Comparison of ENCODE assay signal across 32 mouse cellular contexts in genomic region chr10:125072401-125072800, GRCm38 (mm10).
"Had no signal": no experiment of that assay in that cellular context is flagged by ENCODE, and none has a peak within 500 bp of the region (broad histone marks: within the 10 kb centered on the region; RNA-seq: fewer than 3 reads in every experiment).

No protein-coding gene starts in this region.

- ATAC-seq: liver, embryonic 12.5 days; liver, postnatal 0 days; lung, postnatal 0 days; midbrain, embryonic 13.5 days; midbrain, embryonic 15.5 days; midbrain, embryonic 16.5 days had no signal

- H3K9me3 ChIP-seq: limb, embryonic 10.5 days; limb, embryonic 12.5 days; limb, embryonic 13.5 days; limb, embryonic 15.5 days; lung, embryonic 15.5 days; midbrain, embryonic 10.5 days; midbrain, embryonic 12.5 days; midbrain, embryonic 13.5 days; midbrain, embryonic 15.5 days; neural tube, embryonic 12.5 days had no signal

- H3K9ac ChIP-seq: limb, embryonic 12.5 days; limb, embryonic 13.5 days; limb, embryonic 15.5 days; liver, embryonic 12.5 days; liver, embryonic 13.5 days; liver, embryonic 14.5 days; liver, embryonic 15.5 days; liver, postnatal 0 days; lung, embryonic 14.5 days; lung, embryonic 15.5 days; midbrain, embryonic 12.5 days; midbrain, embryonic 13.5 days; midbrain, embryonic 15.5 days; neural tube, embryonic 12.5 days had no signal

- H3K4me2 ChIP-seq: limb, embryonic 12.5 days; limb, embryonic 13.5 days; limb, embryonic 15.5 days; liver, embryonic 11.5 days; liver, embryonic 12.5 days; liver, embryonic 13.5 days; liver, embryonic 15.5 days; lung, embryonic 14.5 days; lung, embryonic 15.5 days; midbrain, embryonic 11.5 days; midbrain, embryonic 12.5 days; midbrain, embryonic 13.5 days; midbrain, embryonic 15.5 days; neural tube, embryonic 12.5 days had no signal

- H3K27ac ChIP-seq: limb, embryonic 10.5 days; limb, embryonic 12.5 days; limb, embryonic 13.5 days; limb, embryonic 15.5 days; liver, embryonic 12.5 days; liver, embryonic 13.5 days; liver, embryonic 14.5 days; liver, embryonic 15.5 days; lung, embryonic 15.5 days; macrophage; midbrain, embryonic 10.5 days; midbrain, embryonic 12.5 days; midbrain, embryonic 13.5 days; midbrain, embryonic 15.5 days; neural tube, embryonic 12.5 days had no signal

- H3K4me3 ChIP-seq: limb, embryonic 10.5 days; limb, embryonic 12.5 days; limb, embryonic 13.5 days; limb, embryonic 15.5 days; liver, embryonic 12.5 days; liver, embryonic 13.5 days; liver, embryonic 15.5 days; lung, embryonic 15.5 days; megakaryocyte, embryonic 14.5 days; midbrain, embryonic 10.5 days; midbrain, embryonic 12.5 days; midbrain, embryonic 13.5 days; midbrain, embryonic 15.5 days; myocyte; neural tube, embryonic 12.5 days had no signal

- H3K4me1 ChIP-seq: limb, embryonic 10.5 days; limb, embryonic 12.5 days; limb, embryonic 13.5 days; limb, embryonic 15.5 days; liver, embryonic 12.5 days; liver, embryonic 13.5 days; liver, embryonic 15.5 days; lung, embryonic 15.5 days; megakaryocyte, embryonic 14.5 days; midbrain, embryonic 10.5 days; midbrain, embryonic 12.5 days; midbrain, embryonic 13.5 days; midbrain, embryonic 15.5 days; neural tube, embryonic 12.5 days had no signal

- H3K27me3 ChIP-seq: limb, embryonic 12.5 days; limb, embryonic 13.5 days; limb, embryonic 15.5 days; liver, embryonic 12.5 days; liver, embryonic 13.5 days; liver, embryonic 15.5 days; lung, embryonic 15.5 days; megakaryocyte, embryonic 14.5 days; midbrain, embryonic 12.5 days; midbrain, embryonic 13.5 days; midbrain, embryonic 15.5 days; neural tube, embryonic 12.5 days had no signal

- H3K36me3 ChIP-seq: limb, embryonic 10.5 days; limb, embryonic 12.5 days; limb, embryonic 13.5 days; limb, embryonic 15.5 days; liver, embryonic 12.5 days; liver, embryonic 13.5 days; liver, embryonic 15.5 days; lung, embryonic 15.5 days; midbrain, embryonic 10.5 days; midbrain, embryonic 12.5 days; midbrain, embryonic 13.5 days; midbrain, embryonic 15.5 days; neural tube, embryonic 12.5 days had no signal

- DNase-seq: left cerebral cortex, postnatal 4 days; liver; liver, embryonic 13.5 days; liver, postnatal 0 days; lung, adult 18-20 months; lung, adult 2 months; lung, postnatal 10 days; lung, postnatal 14 days; lung, postnatal 36 days; lung, postnatal 4 days; midbrain, embryonic 14.5 days had no signal
